Mouse (Mus musculus) hindbrain, postnatal 0 days (tissue): ENCODE results near the gene Bfsp2. TPM values are rescaled to one million over a fixed set of nuclear protein-coding genes. Genes with fewer than 3 reads are reported as not detected.
A peak's percentile ranks its signal among the peaks of the same experiment; 100 is the strongest.

Source experiments
- ATAC-seq: fragments of 200-750 bp; cut with Nextera tagmentation; 2 replicates; pipeline ENCODE4 v1.8.0; 2017; ENCODE audit warnings: mild to moderate bottlenecking, moderate TSS enrichment, moderate library complexity
- DNase-seq: peaks from one replicate; pipeline ENCODE4 v3.0.0-alpha.2; 2015; ENCODE audit warnings: low spot score
- H3K27ac ChIP-seq: fragments of 300-500 bp; sonication (generic); 2 replicates; pipeline ENCODE4 v1.5.1; 2014; ENCODE audit warnings: mild to moderate bottlenecking
- H3K27me3 ChIP-seq: fragments of 300-500 bp; sonication (generic); 2 replicates; pipeline ENCODE4 v1.6.1; 2014; ENCODE audit warnings: low read length, mixed read lengths; ENCODE audit not compliant: insufficient read depth
- H3K36me3 ChIP-seq: fragments of 300-500 bp; sonication (generic); 2 replicates; pipeline ENCODE4 v1.6.1; 2014; ENCODE audit warnings: low read length, mixed read lengths; ENCODE audit not compliant: insufficient read depth
- H3K4me1 ChIP-seq: fragments of 300-500 bp; sonication (generic); 2 replicates; pipeline ENCODE4 v1.6.1; 2014; ENCODE audit warnings: antibody characterized with exemption, low read length, mixed read lengths; ENCODE audit not compliant: insufficient read depth
- H3K4me2 ChIP-seq: fragments of 300-500 bp; sonication (generic); 2 replicates; pipeline ENCODE4 v1.6.1; 2014; ENCODE audit warnings: low read depth, mild to moderate bottlenecking, low read length, moderate library complexity, mixed read lengths
- H3K4me3 ChIP-seq: fragments of 300-500 bp; sonication (generic); 2 replicates; pipeline ENCODE4 v1.5.1; 2014; ENCODE audit warnings: low read length
- H3K9ac ChIP-seq: fragments of 300-500 bp; sonication (generic); replicated peaks from 2 replicates; pipeline ENCODE4 v1.6.1; 2014; ENCODE audit warnings: mild to moderate bottlenecking, low read length, moderate library complexity, mixed read lengths
- H3K9me3 ChIP-seq: fragments of 300-500 bp; sonication (generic); 2 replicates; pipeline ENCODE4 v1.6.1; 2016; ENCODE audit warnings: low read length, mixed read lengths
- CTCF ChIP-seq: IDR thresholded peaks from 2 replicates; pipeline ENCODE4 v1.5.1; 2016; ENCODE audit warnings: antibody characterized with exemption, control low read depth, low read depth
- WGBS: fragments of 180-500 bp; shearing (Covaris S2); extraction: QIAGEN DNeasy Blood & Tissue Kit; methylation state at CpG from one replicate; pipeline ENCODE4 v1.1.7; 2014; 5-methylcytosine and 5-hydroxymethylcytosine counted together
- polyA plus RNA-seq: library from polyadenylated mRNA; unstranded; fragments of >200 nt; fragmentation: Nextera tagmentation; extraction: Ambion mirVana; gene quantifications from 2 replicates; pipeline ENCODE4 v1.2.1, GENCODE M21; 2015
- total RNA-seq: library from RNA; depleted of rRNA; stranded (reverse); fragments of >200 nt; gene quantifications from 2 replicates; pipeline ENCODE4 v1.2.3, GENCODE M21; 2014; rRNA removed

Gene Bfsp2
- total and polyA plus RNA-seq, 2 experiments from 2014 or later = 4.2 to 8.7 TPM

DNA sequence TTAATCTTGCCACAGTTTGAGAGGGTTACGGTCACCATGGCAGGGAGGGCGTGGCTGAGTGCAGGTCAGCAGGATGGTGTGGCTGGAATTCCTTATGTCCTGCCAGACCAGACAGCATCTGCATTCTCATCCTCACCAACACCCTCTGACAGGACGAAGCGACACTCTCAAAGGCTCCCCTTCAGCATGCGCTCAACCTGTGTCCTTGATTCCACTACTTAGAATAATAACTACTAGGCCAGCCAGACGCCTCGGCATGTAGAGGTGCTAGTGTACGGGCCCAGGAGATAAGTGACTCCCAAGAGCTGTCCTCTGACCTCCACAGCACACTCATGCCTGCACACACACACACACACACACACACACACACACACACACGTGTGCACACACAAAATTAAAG is 101.0 kb downstream of the Bfsp2 start:
- no peak for ATAC-seq
- H3K36me3 ChIP-seq = no peaks in the 10 kb centered on the region

DNA sequence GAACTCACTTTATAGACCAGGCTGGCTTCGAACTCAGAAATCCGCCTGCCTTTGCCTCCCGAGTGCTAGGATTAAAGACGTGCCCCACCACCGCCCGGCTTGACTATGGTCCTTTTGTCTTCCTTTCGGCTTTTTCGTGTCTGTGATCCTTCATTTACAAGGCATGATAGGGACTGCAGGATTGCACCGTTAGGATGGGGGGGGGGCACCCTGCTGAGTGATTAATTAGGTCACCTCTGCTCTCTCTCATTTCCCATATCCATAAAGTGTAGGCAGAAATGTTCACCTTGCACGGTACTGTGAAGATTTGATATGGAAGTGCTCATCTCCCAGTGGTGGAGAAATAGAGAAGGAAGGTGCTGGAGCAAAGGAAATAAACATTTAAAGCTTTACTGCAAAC is 101.5 kb downstream of the Bfsp2 start:
- WGBS = 50% methylated on average over 10 of the region's 10 CpGs
- no peaks in the 10 kb centered on the region for H3K4me1 ChIP-seq
- H3K36me3 ChIP-seq = no peaks in the 10 kb centered on the region
- no peak overlapping the region for H3K27ac ChIP-seq
- H3K27me3 ChIP-seq = no peaks in the 10 kb centered on the region
- H3K9me3 ChIP-seq = no peaks in the 10 kb centered on the region
- TF ChIP-seq CTCF = no peak
- H3K9ac ChIP-seq = no peak overlapping the region
- H3K4me3 ChIP-seq = no peak overlapping the region
- ATAC-seq = no peak
- H3K4me2 ChIP-seq = no peak overlapping the region
- peak; percentile 18 for DNase-seq

More for the DNA sequence above, 101.0 kb downstream of the Bfsp2 start:
- Histone ChIP-seq H3K4me2 (no peak overlapping the region), H3K4me1 (no peaks in the 10 kb centered on the region), H3K9ac (no peak overlapping the region), H3K27ac (no peak overlapping the region), H3K27me3 (no peaks in the 10 kb centered on the region), H3K9me3 (no peaks in the 10 kb centered on the region), H3K4me3 (no peak overlapping the region)
- TF ChIP-seq CTCF = no peak
- 83% methylated on average over 9 of the region's 9 CpGs for WGBS
- no peak for DNase-seq

DNA sequence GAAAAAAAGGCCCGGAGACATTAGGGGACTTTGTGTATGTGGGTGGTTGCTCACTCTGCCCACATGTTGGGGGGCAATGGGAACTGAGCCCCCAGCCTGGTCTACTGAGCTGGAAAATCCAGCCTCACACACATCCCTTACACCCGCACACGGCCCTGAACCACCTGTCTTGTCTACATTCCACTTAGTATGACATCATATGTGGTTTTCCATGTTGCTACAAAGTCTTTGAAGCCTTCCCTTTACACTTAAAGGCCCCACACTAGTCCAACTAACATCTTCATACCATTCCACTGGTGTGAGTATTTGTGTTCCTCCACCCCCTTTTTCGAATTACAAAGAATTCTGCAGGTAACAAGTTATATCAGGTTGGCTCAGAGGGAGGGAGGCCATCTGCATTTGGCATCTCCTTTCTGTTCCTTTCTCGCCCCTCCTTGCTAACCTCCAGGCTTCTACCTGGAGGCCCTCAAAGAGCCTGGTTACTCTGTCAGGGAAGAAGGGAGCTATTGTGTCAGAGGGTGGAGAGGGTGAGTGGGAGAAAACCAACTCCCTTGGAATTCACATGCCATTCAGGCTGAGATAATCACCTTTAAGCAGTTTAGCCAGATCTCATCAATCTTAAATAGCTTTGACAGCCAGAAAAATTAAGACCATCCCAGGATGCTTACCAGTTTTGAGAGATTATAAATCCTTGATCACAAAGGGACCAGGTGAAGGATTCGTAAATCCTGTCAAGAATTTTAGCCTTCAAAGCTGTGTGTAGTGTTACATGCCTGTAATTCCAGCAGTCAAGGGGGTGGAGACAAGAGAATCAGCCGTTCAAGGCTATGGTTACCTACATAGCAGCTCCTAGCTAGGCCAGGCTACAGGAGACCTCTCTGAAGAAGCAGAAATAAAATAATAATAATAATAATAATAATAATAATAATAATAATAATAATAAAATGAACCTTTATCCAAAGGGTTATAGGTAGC is 103.6 kb downstream of the Bfsp2 start:
- no peak for ATAC-seq
- H3K36me3 ChIP-seq = no peaks in the 10 kb centered on the region
- H3K9me3 ChIP-seq = no peaks in the 10 kb centered on the region
- no peak overlapping the region for H3K9ac ChIP-seq
- no peak overlapping the region for H3K27ac ChIP-seq
- no peak overlapping the region for H3K4me3 ChIP-seq
- no peak for TF ChIP-seq CTCF
- 72% methylated on average over 7 of the region's 7 CpGs for WGBS
- H3K4me2 ChIP-seq = no peak overlapping the region
- H3K27me3 ChIP-seq = no peaks in the 10 kb centered on the region
- no peak for DNase-seq
- no peaks in the 10 kb centered on the region for H3K4me1 ChIP-seq

Other genes starting within 250 kb of the Bfsp2 start
- 20.2 and 44.2 TPM in 2 replicates for gene Trf, start 250.0 kb downstream of the Bfsp2 start, total RNA-seq
- gene Trf, start 250.0 kb downstream of the Bfsp2 start, polyA plus RNA-seq = 42.1 and 45.4 TPM in 2 replicates
- 0.31 and 0.54 TPM in 2 replicates for gene 1300017J02Rik, start 175.3 kb downstream of the Bfsp2 start, total RNA-seq
- 0.50 and 1.0 TPM in 2 replicates for gene 1300017J02Rik, start 175.3 kb downstream of the Bfsp2 start, polyA plus RNA-seq
- 24.9 and 26.0 TPM in 2 replicates for gene Topbp1, start 175.2 kb downstream of the Bfsp2 start, total RNA-seq
- gene Topbp1, start 175.2 kb downstream of the Bfsp2 start, polyA plus RNA-seq = 20.3 and 21.3 TPM in 2 replicates
- gene Cdv3, start 114.6 kb downstream of the Bfsp2 start, total RNA-seq = 85.7 and 111 TPM in 2 replicates
- gene Cdv3, start 114.6 kb downstream of the Bfsp2 start, polyA plus RNA-seq = 90.5 and 97.5 TPM in 2 replicates